Mouse (Mus musculus) cerebellum, adult 2 months (tissue): ENCODE measurements around the gene Higd2a.

Source experiments
- CTCF ChIP-seq: fragments of 200-500 bp; IDR thresholded peaks from 2 replicates; pipeline ENCODE4 v1.5.1; 2011; ENCODE audit warnings: low read depth, mild to moderate bottlenecking, control low read depth, low read length, moderate library complexity, borderline replicate concordance; ENCODE audit not compliant: insufficient read depth
- POLR2A ChIP-seq: fragments of 200-500 bp; IDR thresholded peaks from 2 replicates; pipeline ENCODE4 v1.6.1; 2011; ENCODE audit warnings: low read length, control low read depth, borderline replicate concordance; ENCODE audit not compliant: insufficient read depth

DNA sequence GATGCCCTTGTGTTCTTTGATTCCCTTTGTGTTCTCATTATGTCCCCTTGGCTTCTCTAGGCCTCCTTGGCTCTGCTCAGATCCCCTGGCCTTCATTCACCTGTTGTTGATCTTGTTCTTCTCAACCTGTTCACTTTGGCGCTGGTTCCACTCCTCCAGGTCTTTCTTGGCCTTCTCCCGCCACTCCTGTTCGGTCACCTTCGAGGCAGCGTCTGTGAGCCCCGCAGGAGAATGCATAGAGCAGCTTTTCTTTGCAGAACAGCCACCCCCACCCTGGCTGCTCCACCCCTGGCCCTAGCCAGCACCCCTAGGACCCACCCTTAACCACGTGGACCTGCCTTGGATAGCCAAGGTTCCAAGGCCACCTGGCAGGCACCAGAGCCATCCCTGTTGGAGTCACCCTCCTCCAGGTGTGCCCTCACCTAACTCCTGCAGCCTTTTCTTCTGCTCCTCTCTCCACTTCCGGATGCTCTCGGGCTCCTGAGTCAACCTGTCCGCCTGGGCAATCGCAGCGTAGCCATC lies 8.7 kb downstream of the Higd2a start:
- no peak for TF ChIP-seq CTCF
- TF ChIP-seq POLR2A = no peak
